Mouse (Mus musculus) intestine, embryonic 14.5 days (tissue): ENCODE measurements around the gene Slit2. TPM values are rescaled to one million over a fixed set of nuclear protein-coding genes. Genes with fewer than 3 reads are reported as not detected.

ENCODE experiments used
- ATAC-seq: fragments of 200-750 bp; cut with Nextera tagmentation; replicated peaks from 2 replicates; pipeline ENCODE4 v1.8.0; 2017; ENCODE audit warnings: low read depth, moderate number of reproducible peaks, moderate TSS enrichment, moderate library complexity; ENCODE audit not compliant: low FRiP score, low TSS enrichment
- DNase-seq: peaks from one replicate; pipeline ENCODE4 v3.0.0-alpha.2; 2018; ENCODE audit warnings: low spot score
- H3K27ac ChIP-seq: fragments of 300-500 bp; sonication (generic); 2 replicates; pipeline ENCODE4 v1.5.1; 2014; ENCODE audit warnings: low read depth, mild to moderate bottlenecking, control low read depth
- H3K27me3 ChIP-seq: fragments of 300-500 bp; sonication (generic); replicated peaks from 2 replicates; pipeline ENCODE4 v1.6.1; 2014; ENCODE audit warnings: low read length, control low read depth; ENCODE audit not compliant: control insufficient read depth, insufficient read depth
- H3K36me3 ChIP-seq: fragments of 300-500 bp; sonication (generic); 2 replicates; pipeline ENCODE4 v1.6.1; 2014; ENCODE audit warnings: low read length, control low read depth; ENCODE audit not compliant: control insufficient read depth, insufficient read depth
- H3K4me1 ChIP-seq: fragments of 300-500 bp; sonication (generic); replicated peaks from 2 replicates; pipeline ENCODE4 v1.6.1; 2014; ENCODE audit warnings: low read length, control low read depth, mixed read lengths; ENCODE audit not compliant: control insufficient read depth, insufficient read depth
- H3K4me2 ChIP-seq: fragments of 300-500 bp; sonication (generic); 2 replicates; pipeline ENCODE4 v1.6.1; 2014; ENCODE audit warnings: low read length
- H3K4me3 ChIP-seq: fragments of 300-500 bp; sonication (generic); 2 replicates; pipeline ENCODE4 v1.5.1; 2014; ENCODE audit warnings: low read depth, low read length, control low read depth, mixed read lengths
- H3K9ac ChIP-seq: fragments of 300-500 bp; sonication (generic); 2 replicates; pipeline ENCODE4 v1.6.1; 2014; ENCODE audit warnings: mild to moderate bottlenecking, low read length
- H3K9me3 ChIP-seq: fragments of 300-500 bp; sonication (generic); 2 replicates; pipeline ENCODE4 v1.6.1; 2016; ENCODE audit warnings: low read length, control low read depth; ENCODE audit not compliant: control insufficient read depth
- WGBS: fragments of 180-500 bp; shearing (Covaris S2); extraction: QIAGEN DNeasy Blood & Tissue Kit; methylation state at CpG from one replicate; pipeline ENCODE4 v1.1.7; 2014; 5-methylcytosine and 5-hydroxymethylcytosine counted together
- polyA plus RNA-seq: library from polyadenylated mRNA; unstranded; fragments of >200 nt; fragmentation: Nextera tagmentation; extraction: Ambion mirVana; gene quantifications from 2 replicates; pipeline ENCODE4 v1.2.1, GENCODE M21; 2014

Slit2 gene
- polyA plus RNA-seq, 1 experiment from 2014 or later = 38.6 TPM

DNA sequence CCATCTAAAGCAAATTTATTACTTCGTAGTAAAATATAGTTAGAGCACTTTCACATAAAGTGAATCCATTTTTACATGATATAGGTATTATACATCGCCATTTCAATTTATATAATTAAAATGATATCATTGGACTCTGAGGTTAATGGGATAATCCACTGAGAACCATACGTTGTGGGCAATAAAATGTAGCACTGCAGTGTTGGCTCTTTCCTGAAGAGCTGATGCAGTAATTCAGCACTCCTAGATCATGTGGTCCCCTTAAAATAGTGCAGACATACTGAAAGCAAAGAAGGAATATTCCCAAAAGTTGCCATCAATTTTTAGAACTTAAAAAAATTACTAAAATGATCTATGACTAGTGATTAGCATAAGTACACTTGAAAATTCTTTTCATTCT lies 177.9 kb downstream of the Slit2 start:
- Histone ChIP-seq H3K4me3 (no peak overlapping the region), H3K9me3 (no peaks in the 10 kb centered on the region), H3K4me2 (no peak overlapping the region), H3K27ac (no peak overlapping the region), H3K27me3 (no peaks in the 10 kb centered on the region), H3K4me1 (no peaks in the 10 kb centered on the region), H3K36me3 (no peaks in the 10 kb centered on the region), H3K9ac (no peak overlapping the region)
- 83% methylated on average over 3 of the region's 3 CpGs for WGBS
- DNase-seq (no peak), ATAC-seq (no peak)

DNA sequence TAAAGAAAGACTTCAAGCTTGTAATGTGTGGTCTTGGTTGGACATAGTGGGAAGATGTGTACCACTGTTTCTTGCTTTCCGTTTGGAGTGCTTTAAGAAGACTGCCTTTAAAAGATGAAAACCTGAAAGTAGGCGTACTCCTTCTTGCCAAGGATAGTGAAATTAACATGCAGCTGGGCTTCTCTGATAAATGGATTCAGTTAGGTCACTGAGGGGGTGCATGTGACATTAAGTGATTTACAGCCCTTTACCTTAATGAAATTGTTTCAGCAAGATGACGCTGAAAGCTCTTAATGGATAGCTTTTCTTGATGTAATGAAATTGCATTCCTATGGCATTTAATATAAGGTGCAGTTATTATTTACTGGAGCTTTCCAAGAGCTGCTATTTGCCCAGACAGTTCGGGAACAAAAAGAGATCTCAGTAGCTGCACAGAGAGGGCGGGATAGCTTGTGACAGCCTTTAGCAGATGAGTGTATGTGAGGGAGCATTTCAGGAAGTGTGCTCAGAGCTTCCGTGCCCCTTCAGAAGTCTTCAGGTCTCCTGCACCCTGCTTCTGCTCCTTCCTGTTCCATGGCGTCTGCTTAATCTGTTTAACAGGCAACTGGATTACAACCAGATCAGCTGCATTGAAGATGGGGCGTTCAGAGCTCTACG lies 198.8 kb downstream of the Slit2 start:
- Histone ChIP-seq H3K4me2 (no peak overlapping the region), H3K36me3 (no peaks in the 10 kb centered on the region), H3K9ac (no peak overlapping the region), H3K27ac (no peak overlapping the region), H3K27me3 (no peaks in the 10 kb centered on the region), H3K4me1 (no peaks in the 10 kb centered on the region), H3K9me3 (no peaks in the 10 kb centered on the region), H3K4me3 (no peak overlapping the region)
- WGBS = 49% methylated on average over 9 of the region's 9 CpGs
- DNase-seq (no peak), ATAC-seq (no peak)

DNA sequence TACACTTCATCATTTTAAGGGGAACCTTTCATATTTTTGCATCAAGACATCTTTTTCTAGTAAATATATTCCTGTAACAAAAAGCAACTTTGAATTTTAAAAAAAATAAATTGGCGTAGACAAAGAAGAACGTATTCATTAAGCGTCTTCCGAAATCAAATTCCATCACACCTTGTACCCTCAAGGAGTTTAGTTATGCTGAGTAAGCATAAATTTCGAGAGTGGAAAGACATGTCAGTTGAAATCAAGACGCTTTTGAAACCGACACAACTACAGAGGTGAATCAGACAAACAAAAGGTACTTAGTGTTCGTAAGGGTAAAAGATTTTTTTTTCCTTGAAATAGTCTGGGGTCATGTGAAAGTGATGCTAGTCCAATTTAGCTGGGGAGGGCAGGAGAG lies 201.4 kb downstream of the Slit2 start:
- Histone ChIP-seq H3K27ac (no peak overlapping the region), H3K4me2 (no peak overlapping the region), H3K27me3 (no peaks in the 10 kb centered on the region), H3K9ac (no peak overlapping the region), H3K4me1 (no peaks in the 10 kb centered on the region), H3K36me3 (no peaks in the 10 kb centered on the region), H3K9me3 (no peaks in the 10 kb centered on the region), H3K4me3 (no peak overlapping the region)
- DNase-seq (no peak), ATAC-seq (no peak)
- WGBS = 89% methylated on average over 8 of the region's 8 CpGs

DNA sequence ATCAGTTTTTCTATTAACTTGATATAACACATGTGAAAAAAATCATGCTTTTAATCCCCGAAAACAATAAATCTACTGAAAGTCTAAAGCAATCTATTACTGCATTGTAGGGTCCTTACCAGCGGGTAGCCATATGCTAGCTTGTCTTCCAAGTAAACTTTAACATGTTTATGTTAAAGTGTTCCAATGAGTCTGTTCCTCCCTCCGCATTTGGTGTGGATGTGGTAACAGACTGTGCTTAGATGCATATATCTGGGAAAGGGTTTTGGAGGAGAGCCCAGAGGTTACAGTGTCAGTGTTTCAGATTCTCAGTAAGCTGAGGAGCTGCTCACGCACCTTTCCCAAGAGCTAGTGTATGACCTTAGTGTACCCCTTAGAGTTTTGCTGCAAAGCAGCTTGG lies 204.9 kb downstream of the Slit2 start:
- ATAC-seq (no peak), DNase-seq (no peak)

DNA sequence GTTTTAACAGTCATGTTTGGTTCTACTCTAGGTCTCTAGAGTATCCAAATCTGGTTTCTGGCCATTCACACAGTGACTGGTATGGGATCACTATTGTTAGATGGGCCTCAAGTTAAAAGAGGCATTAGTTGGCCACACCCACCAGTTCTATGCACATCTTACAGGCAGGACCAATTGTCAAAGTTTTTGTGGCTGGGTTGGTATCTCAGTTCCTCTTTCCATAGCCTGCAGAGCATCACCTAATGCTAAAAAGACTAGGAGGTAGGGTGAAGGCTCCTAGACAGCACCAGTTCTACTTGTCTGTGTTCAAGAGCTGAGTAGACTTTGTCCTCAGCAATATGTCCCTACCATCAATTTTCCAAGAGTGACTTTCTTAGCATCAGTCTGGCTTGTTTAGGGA lies 216.4 kb downstream of the Slit2 start:
- Histone ChIP-seq H3K4me2 (no peak overlapping the region), H3K9me3 (no peaks in the 10 kb centered on the region), H3K27me3 (no peaks in the 10 kb centered on the region), H3K27ac (no peak overlapping the region), H3K36me3 (no peaks in the 10 kb centered on the region), H3K4me1 (no peaks in the 10 kb centered on the region), H3K4me3 (no peak overlapping the region), H3K9ac (no peak overlapping the region)
- DNase-seq = no peak
- no peak for ATAC-seq

More for the DNA sequence above, 204.9 kb downstream of the Slit2 start:
- no peaks in the 10 kb centered on the region for H3K9me3 ChIP-seq
- no peaks in the 10 kb centered on the region for H3K36me3 ChIP-seq
- H3K4me3 ChIP-seq = no peak overlapping the region
- no peak overlapping the region for H3K9ac ChIP-seq
- H3K27ac ChIP-seq = no peak overlapping the region
- no peaks in the 10 kb centered on the region for H3K27me3 ChIP-seq
- WGBS = 66% methylated on average over 4 of the region's 4 CpGs
- no peak overlapping the region for H3K4me2 ChIP-seq
- H3K4me1 ChIP-seq = no peaks in the 10 kb centered on the region

DNA sequence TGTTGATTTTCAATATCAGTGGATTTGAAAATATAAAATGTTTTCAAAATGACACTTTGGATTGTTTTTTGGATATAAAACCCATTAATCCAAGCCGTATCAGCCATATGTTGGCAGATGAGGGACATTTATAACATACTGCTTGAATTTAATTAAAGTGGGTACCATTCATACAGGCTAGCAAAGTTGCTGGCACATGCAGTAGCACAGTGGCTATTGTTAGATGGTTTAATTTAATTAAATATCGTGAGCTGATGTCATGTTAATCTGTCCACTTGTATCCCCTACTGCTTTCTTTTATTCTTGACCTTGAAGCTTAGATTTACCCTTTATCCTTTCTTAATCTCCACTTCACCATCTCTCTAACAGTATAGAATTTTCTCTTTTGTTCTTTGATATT lies 232.3 kb downstream of the Slit2 start:
- DNase-seq (no peak), ATAC-seq (no peak)
- Histone ChIP-seq H3K9ac (no peak overlapping the region), H3K27me3 (no peaks in the 10 kb centered on the region), H3K9me3 (no peaks in the 10 kb centered on the region), H3K4me3 (no peak overlapping the region), H3K27ac (no peak overlapping the region), H3K4me1 (no peaks in the 10 kb centered on the region), H3K4me2 (no peak overlapping the region), H3K36me3 (peaks cover 5% of the 10 kb centered on the region; the same call in 1 of the 2 replicates)
- WGBS = 82% methylated on average over 2 of the region's 2 CpGs

DNA sequence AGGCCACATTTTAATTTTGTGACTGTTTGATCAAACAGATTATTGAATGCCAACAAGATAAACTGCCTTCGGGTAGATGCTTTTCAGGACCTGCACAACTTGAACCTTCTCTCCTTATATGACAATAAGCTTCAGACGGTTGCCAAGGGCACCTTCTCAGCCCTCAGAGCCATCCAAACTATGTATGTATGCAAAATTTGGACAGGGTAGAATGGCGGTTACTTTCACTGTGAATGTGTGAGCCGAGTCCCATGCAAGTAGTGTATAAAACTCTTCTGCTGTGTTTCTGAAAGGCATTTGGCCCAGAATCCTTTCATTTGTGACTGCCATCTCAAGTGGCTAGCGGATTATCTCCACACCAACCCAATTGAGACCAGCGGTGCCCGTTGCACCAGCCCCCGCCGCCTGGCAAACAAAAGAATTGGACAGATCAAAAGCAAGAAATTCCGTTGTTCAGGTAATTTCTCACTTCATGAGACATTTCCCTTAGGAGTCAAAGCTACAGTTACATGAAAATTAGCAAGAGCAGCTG lies 236.8 kb downstream of the Slit2 start:
- Histone ChIP-seq H3K4me1 (no peaks in the 10 kb centered on the region), H3K4me3 (no peak overlapping the region), H3K27me3 (no peaks in the 10 kb centered on the region), H3K4me2 (no peak overlapping the region), H3K9ac (no peak overlapping the region), H3K36me3 (peaks cover 5% of the 10 kb centered on the region; the same call in 1 of the 2 replicates), H3K9me3 (no peaks in the 10 kb centered on the region), H3K27ac (no peak overlapping the region)
- ATAC-seq = no peak
- no peak for DNase-seq
- 95% methylated on average over 10 of the region's 10 CpGs for WGBS

DNA sequence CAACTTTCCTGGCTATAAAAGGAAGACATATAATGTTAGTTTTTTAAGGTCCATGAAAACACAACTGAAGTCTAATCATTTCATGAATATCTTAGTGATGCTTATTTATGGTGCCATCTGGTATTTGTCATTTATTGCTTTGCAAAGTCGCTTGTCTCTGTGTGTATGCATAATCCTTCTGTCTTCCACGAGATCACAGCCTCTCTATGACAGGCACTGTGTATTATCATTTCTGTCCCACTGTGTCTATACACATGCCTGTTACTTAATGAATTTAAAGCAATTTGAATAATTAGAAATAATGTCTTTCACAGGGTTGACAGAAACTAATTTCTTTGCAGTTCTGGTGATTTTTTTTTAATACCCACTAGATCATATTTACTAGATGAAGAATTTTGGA lies 242.6 kb downstream of the Slit2 start:
- WGBS = 34% methylated on average over 2 of the region's 2 CpGs
- Histone ChIP-seq H3K4me1 (no peaks in the 10 kb centered on the region), H3K4me2 (no peak overlapping the region), H3K9ac (no peak overlapping the region), H3K36me3 (no peaks in the 10 kb centered on the region), H3K27me3 (no peaks in the 10 kb centered on the region), H3K4me3 (no peak overlapping the region), H3K9me3 (no peaks in the 10 kb centered on the region), H3K27ac (no peak overlapping the region)
- DNase-seq (no peak), ATAC-seq (no peak)

DNA sequence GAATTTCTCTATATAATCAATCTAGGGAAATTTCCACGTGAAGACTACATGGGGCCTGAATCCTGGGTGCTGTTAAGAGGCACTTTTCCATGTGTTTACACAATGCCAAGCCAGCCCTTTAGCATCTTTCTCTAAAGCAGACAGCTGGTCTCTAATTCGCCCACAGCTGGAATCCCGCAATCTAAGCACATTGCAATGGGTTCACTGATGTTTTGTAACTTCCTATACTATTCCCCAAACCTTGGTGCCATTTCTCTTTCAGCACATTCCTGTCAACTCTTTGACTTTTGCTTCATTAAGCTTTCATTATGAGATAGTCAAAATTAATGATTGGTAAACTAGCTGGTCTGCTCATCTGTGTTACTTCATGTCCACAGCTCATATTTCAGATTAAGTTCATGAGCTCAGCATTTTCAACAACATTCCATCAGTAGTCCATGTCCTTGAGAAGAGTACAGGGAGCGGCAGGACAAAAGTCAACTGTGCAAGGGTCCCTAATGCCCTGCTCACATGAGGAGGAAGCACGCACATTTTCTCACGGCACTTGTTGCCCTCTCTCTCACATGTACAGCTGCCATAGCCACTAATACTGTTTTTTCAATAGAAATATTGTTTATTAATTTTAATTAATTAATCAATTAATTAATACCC lies 247.6 kb downstream of the Slit2 start:
- no peaks in the 10 kb centered on the region for H3K36me3 ChIP-seq
- H3K27ac ChIP-seq = no peak overlapping the region
- no peak overlapping the region for H3K4me3 ChIP-seq
- H3K9ac ChIP-seq = no peak overlapping the region
- no peaks in the 10 kb centered on the region for H3K9me3 ChIP-seq
- H3K27me3 ChIP-seq = no peaks in the 10 kb centered on the region
- no peak for ATAC-seq
- no peaks in the 10 kb centered on the region for H3K4me1 ChIP-seq
- no peak for DNase-seq
- 72% methylated on average over 6 of the region's 6 CpGs for WGBS
- H3K4me2 ChIP-seq = no peak overlapping the region
